Mouse (Mus musculus) small intestine, adult 2 months (tissue): ENCODE data around the gene Ffar2. TPM values are rescaled to one million over a fixed set of nuclear protein-coding genes. Genes with fewer than 3 reads are reported as not detected.

Source experiments
- H3K27ac ChIP-seq: fragments of 200-500 bp; 2 replicates; pipeline ENCODE4 v1.5.1; 2012; ENCODE audit warnings: low read depth, low read length, control low read depth, inconsistent platforms; ENCODE audit not compliant: insufficient read depth
- H3K27me3 ChIP-seq: fragments of 200-500 bp; 2 replicates; pipeline ENCODE4 v1.6.1; 2012; ENCODE audit warnings: mild to moderate bottlenecking, moderate library complexity, low read length, inconsistent platforms; ENCODE audit not compliant: control insufficient read depth, insufficient read depth
- H3K36me3 ChIP-seq: fragments of 200-500 bp; 2 replicates; pipeline ENCODE4 v1.6.1; 2012; ENCODE audit warnings: mild to moderate bottlenecking, low read length, control low read depth, inconsistent platforms; ENCODE audit not compliant: control insufficient read depth, insufficient read depth
- H3K4me1 ChIP-seq: fragments of 200-500 bp; 2 replicates; pipeline ENCODE4 v1.6.1; 2012; ENCODE audit warnings: low read length, inconsistent platforms, mixed read lengths; ENCODE audit not compliant: control insufficient read depth, insufficient read depth, insufficient read length
- H3K4me3 ChIP-seq: fragments of 200-500 bp; 2 replicates; pipeline ENCODE4 v1.5.1; 2012; ENCODE audit warnings: low read depth, mild to moderate bottlenecking, control low read depth, inconsistent platforms, low read length, moderate library complexity
- CTCF ChIP-seq: fragments of 200-500 bp; IDR thresholded peaks from 2 replicates; pipeline ENCODE4 v1.5.1; 2012; ENCODE audit warnings: low read depth, mild to moderate bottlenecking, control low read depth, inconsistent platforms, low read length, moderate library complexity, mixed read lengths; ENCODE audit not compliant: insufficient replicate concordance, insufficient read length; ENCODE audit errors: extremely low read depth
- POLR2A ChIP-seq: fragments of 200-500 bp; IDR thresholded peaks from 2 replicates; pipeline ENCODE4 v1.6.1; 2012; ENCODE audit warnings: low read depth, mild to moderate bottlenecking, control low read depth, inconsistent platforms, low read length, moderate library complexity
- WGBS: fragments of 180-500 bp; shearing (Covaris S2); methylation state at CpG from one replicate; pipeline ENCODE4 v1.1.7; 2018; 5-methylcytosine and 5-hydroxymethylcytosine counted together
- polyA plus RNA-seq: library from polyadenylated mRNA; depleted of rRNA; stranded (reverse); fragments of >200 nt; gene quantifications from 2 replicates; pipeline ENCODE4 v1.2.3, GENCODE M21; 2012

The Ffar2 gene
- polyA plus RNA-seq, 1 experiment = 9.5 TPM

- Histone ChIP-seq H3K4me1 (peaks cover 2% of the 10 kb centered on the region), H3K27ac (no peak overlapping the region), H3K36me3 (no peaks in the 10 kb centered on the region), H3K4me3 (no peak overlapping the region), H3K27me3 (no peaks in the 10 kb centered on the region)
- TF ChIP-seq CTCF (no peak), POLR2A (no peak)
- WGBS = 73% methylated on average over 13 of the region's 13 CpGs
Measured at GRCm38 (mm10) chr7:30785721-30786546, 37.6 kb downstream of the Ffar2 start.

GRCm38 (mm10) chr7:30785154-30785553 lies 38.4 kb downstream of the Ffar2 start:
- no peak overlapping the region for H3K4me3 ChIP-seq
- peaks cover 2% of the 10 kb centered on the region for H3K4me1 ChIP-seq
- TF ChIP-seq POLR2A (no peak), CTCF (no peak)
- no peak overlapping the region for H3K27ac ChIP-seq
- WGBS = 12% methylated on average over 1 of the region's 1 CpGs
- H3K36me3 ChIP-seq = no peaks in the 10 kb centered on the region
- H3K27me3 ChIP-seq = no peaks in the 10 kb centered on the region

- no peak for TF ChIP-seq CTCF
- TF ChIP-seq POLR2A = no peak
- peaks cover 2% of the 10 kb centered on the region for H3K4me1 ChIP-seq
- H3K4me3 ChIP-seq = no peak overlapping the region
- WGBS = 30% methylated on average over 3 of the region's 3 CpGs
- no peak overlapping the region for H3K27ac ChIP-seq
- no peaks in the 10 kb centered on the region for H3K36me3 ChIP-seq
- H3K27me3 ChIP-seq = no peaks in the 10 kb centered on the region
Measured at GRCm38 (mm10) chr7:30782658-30783057, 40.9 kb downstream of the Ffar2 start.

GRCm38 (mm10) chr7:30781792-30782191 lies 41.8 kb downstream of the Ffar2 start:
- Histone ChIP-seq H3K36me3 (no peaks in the 10 kb centered on the region), H3K27ac (no peak overlapping the region), H3K4me3 (no peak overlapping the region), H3K4me1 (peaks cover 2% of the 10 kb centered on the region), H3K27me3 (no peaks in the 10 kb centered on the region)
- 58% methylated on average over 4 of the region's 4 CpGs for WGBS
- TF ChIP-seq CTCF (peak; percentile 68; the same call in 1 of the 2 replicates), POLR2A (no peak)

GRCm38 (mm10) chr7:30777911-30778310 lies 45.7 kb downstream of the Ffar2 start:
- H3K27me3 ChIP-seq = no peaks in the 10 kb centered on the region
- no peak overlapping the region for H3K4me3 ChIP-seq
- H3K27ac ChIP-seq = no peak overlapping the region
- 81% methylated on average over 1 of the region's 1 CpGs for WGBS
- TF ChIP-seq CTCF = no peak
- no peak for TF ChIP-seq POLR2A
- H3K36me3 ChIP-seq = no peaks in the 10 kb centered on the region
- peaks cover 5% of the 10 kb centered on the region for H3K4me1 ChIP-seq

GRCm38 (mm10) chr7:30777081-30777579 lies 46.4 kb downstream of the Ffar2 start:
- H3K4me3 ChIP-seq = no peak overlapping the region
- no peaks in the 10 kb centered on the region for H3K36me3 ChIP-seq
- H3K4me1 ChIP-seq = peaks cover 5% of the 10 kb centered on the region
- H3K27ac ChIP-seq = no peak overlapping the region
- WGBS = 81% methylated on average over 7 of the region's 7 CpGs
- H3K27me3 ChIP-seq = no peaks in the 10 kb centered on the region
- TF ChIP-seq POLR2A = no peak
- no peak for TF ChIP-seq CTCF

- H3K27ac ChIP-seq = no peak overlapping the region
- TF ChIP-seq POLR2A (no peak), CTCF (no peak)
- H3K36me3 ChIP-seq = no peaks in the 10 kb centered on the region
- peaks cover 5% of the 10 kb centered on the region for H3K4me1 ChIP-seq
- no peak overlapping the region for H3K4me3 ChIP-seq
- no peaks in the 10 kb centered on the region for H3K27me3 ChIP-seq
- 36% methylated on average over 9 of the region's 9 CpGs for WGBS
Measured at GRCm38 (mm10) chr7:30776104-30776503, 47.5 kb downstream of the Ffar2 start.
